Mouse (Mus musculus) megakaryocyte, embryonic 14.5 days (primary cell): Measurements from ENCODE around the gene Gm5136.

Source experiments
- FLI1 ChIP-seq: IDR thresholded peaks from 2 replicates; pipeline ENCODE4 v1.6.1; 2012; ENCODE audit warnings: low read length, inconsistent platforms, mixed read lengths
- GATA1 ChIP-seq: IDR thresholded peaks from 3 replicates; pipeline ENCODE4 v1.6.1; 2012; ENCODE audit warnings: mixed read lengths, low read length, inconsistent platforms, borderline replicate concordance

DNA sequence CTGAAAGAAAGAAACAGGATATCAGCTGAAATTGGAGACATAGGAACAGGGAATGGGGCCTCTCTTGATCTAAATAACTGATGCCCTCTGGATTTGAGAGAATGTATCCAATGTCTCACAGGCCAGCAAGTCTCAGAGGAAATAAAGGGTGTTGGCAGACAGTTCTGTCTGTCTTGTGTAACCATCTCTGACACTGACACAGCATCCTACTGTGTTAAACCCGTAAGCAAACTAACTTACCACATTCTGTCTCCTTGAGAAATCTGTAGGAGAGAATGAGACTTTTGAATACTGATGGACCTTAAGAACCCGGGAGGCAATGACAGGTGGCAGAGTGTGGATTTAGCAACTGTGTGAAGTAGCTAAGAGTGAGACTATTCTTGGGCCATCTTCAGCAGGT is 41.7 kb downstream of the Gm5136 start:
- TF ChIP-seq GATA1: no peak
- no peak for TF ChIP-seq FLI1
